Mouse (Mus musculus): ENCODE results near the gene Polr3b. TPM values are rescaled to one million over a fixed set of nuclear protein-coding genes. Genes with fewer than 3 reads are reported as not detected.

Gene Polr3b
- polyA plus RNA-seq (2014; fragmentation: Nextera tagmentation; extraction: Ambion mirVana) = 12.5 and 14.4 TPM in 2 replicates

- WGBS (ENCODE audit: insufficient replicate concordance) = 6% methylated on average over 53 of the region's 53 CpGs
These were observed at the start of gene Polr3b for GRCm38 (mm10) chr10:84621826-84622790. Gene Polr3b, plus strand, starts transcription at chr10:84622292.

GRCm38 (mm10) chr10:84573671-84574420, 48.2 kb upstream of the Polr3b start:
- H3K27me3 ChIP-seq (ENCODE audit: control insufficient read depth, insufficient read depth, low read length) = no peaks in the 10 kb centered on the region
- H3K9ac ChIP-seq (ENCODE audit: low read depth, low read length) = no peak overlapping the region
- H3K4me1 ChIP-seq (ENCODE audit: control insufficient read depth, insufficient read depth, low read length) = peaks cover 2% of the 10 kb centered on the region; the same call in 1 of the 2 replicates
- H3K4me2 ChIP-seq = no peak overlapping the region
- H3K27ac ChIP-seq (ENCODE audit: low read depth, low read length) = no peak overlapping the region
- H3K36me3 ChIP-seq (ENCODE audit: control insufficient read depth, insufficient read depth, low read length) = no peaks in the 10 kb centered on the region
- ATAC-seq (replicated peaks; ENCODE audit: insufficient number of reproducible peaks, low FRiP score, low TSS enrichment) = no peak
- H3K9me3 ChIP-seq (replicated peaks; ENCODE audit: control insufficient read depth, low read length) = no peaks in the 10 kb centered on the region
- WGBS (ENCODE audit: insufficient replicate concordance) = 63% methylated on average over 5 of the region's 5 CpGs
- no peak overlapping the region for H3K4me3 ChIP-seq (ENCODE audit: low read depth, low read length)

More at GRCm38 (mm10) chr10:84621826-84622790, at the start of gene Polr3b:
- Histone ChIP-seq H3K27ac (ENCODE audit: low read depth, low read length) (peak within 1 kb of the TSS; percentile 95), H3K27me3 (ENCODE audit: control insufficient read depth, insufficient read depth, low read length) (no peaks in the 10 kb centered on the region), H3K4me3 (ENCODE audit: low read depth, low read length) (peak within 1 kb of the TSS; percentile 71), H3K4me2 (peak within 1 kb of the TSS; percentile 82), H3K9ac (ENCODE audit: low read depth, low read length) (peak within 1 kb of the TSS; percentile 75), H3K36me3 (ENCODE audit: control insufficient read depth, insufficient read depth, low read length) (no peaks in the 10 kb centered on the region), H3K9me3 (replicated peaks; ENCODE audit: control insufficient read depth, low read length) (no peaks in the 10 kb centered on the region), H3K4me1 (ENCODE audit: control insufficient read depth, insufficient read depth, low read length) (peaks cover 3% of the 10 kb centered on the region; the same call in 1 of the 2 replicates)
- peak; percentile 95 for ATAC-seq (replicated peaks; ENCODE audit: insufficient number of reproducible peaks, low FRiP score, low TSS enrichment)

GRCm38 (mm10) chr10:84576029-84576394, 46.1 kb upstream of the Polr3b start:
- H3K4me1 ChIP-seq (ENCODE audit: control insufficient read depth, insufficient read depth, low read length) = peaks cover 4% of the 10 kb centered on the region
- H3K27me3 ChIP-seq (ENCODE audit: control insufficient read depth, insufficient read depth, low read length) = no peaks in the 10 kb centered on the region
- no peaks in the 10 kb centered on the region for H3K36me3 ChIP-seq (ENCODE audit: control insufficient read depth, insufficient read depth, low read length)
- no peak overlapping the region; the same call in 1 of the 2 replicates for H3K9ac ChIP-seq (ENCODE audit: low read depth, low read length)
- WGBS (ENCODE audit: insufficient replicate concordance) = 0% methylated on average over 14 of the region's 14 CpGs
- peak overlapping the region; percentile 93 for H3K4me3 ChIP-seq (ENCODE audit: low read depth, low read length)
- ATAC-seq (replicated peaks; ENCODE audit: insufficient number of reproducible peaks, low FRiP score, low TSS enrichment) = peak; percentile 84
- H3K4me2 ChIP-seq = peak overlapping the region; percentile 94
- H3K27ac ChIP-seq (ENCODE audit: low read depth, low read length) = peak overlapping the region; percentile 78; the same call in 1 of the 2 replicates
- H3K9me3 ChIP-seq (replicated peaks; ENCODE audit: control insufficient read depth, low read length) = no peaks in the 10 kb centered on the region

- peak within 1 kb of the TSS; percentile 78 for H3K27ac ChIP-seq (ENCODE audit: low read depth, low read length)
- peaks cover 9% of the 10 kb centered on the region for H3K4me1 ChIP-seq (ENCODE audit: control insufficient read depth, insufficient read depth, low read length)
- no peaks in the 10 kb centered on the region for H3K9me3 ChIP-seq (replicated peaks; ENCODE audit: control insufficient read depth, low read length)
- ATAC-seq (replicated peaks; ENCODE audit: insufficient number of reproducible peaks, low FRiP score, low TSS enrichment) = peak; percentile 98
- 1% methylated on average over 46 of the region's 46 CpGs for WGBS (ENCODE audit: insufficient replicate concordance)
- no peaks in the 10 kb centered on the region for H3K36me3 ChIP-seq (ENCODE audit: control insufficient read depth, insufficient read depth, low read length)
- H3K4me3 ChIP-seq (ENCODE audit: low read depth, low read length) = peak within 1 kb of the TSS; percentile 93
- no peaks in the 10 kb centered on the region for H3K27me3 ChIP-seq (ENCODE audit: control insufficient read depth, insufficient read depth, low read length)
- peak within 1 kb of the TSS; percentile 94 for H3K4me2 ChIP-seq
- H3K9ac ChIP-seq (ENCODE audit: low read depth, low read length) = peak within 1 kb of the TSS; percentile 79
These were observed 45.6 kb upstream of the Polr3b start, which contains the start of gene Tcp11l2 for GRCm38 (mm10) chr10:84576395-84577070. Gene Tcp11l2, plus strand, starts transcription at chr10:84576626.

- Histone ChIP-seq H3K4me3 (ENCODE audit: low read depth, low read length) (peak overlapping the region; percentile 93), H3K4me1 (ENCODE audit: control insufficient read depth, insufficient read depth, low read length) (peaks cover 16% of the 10 kb centered on the region), H3K9me3 (replicated peaks; ENCODE audit: control insufficient read depth, low read length) (no peaks in the 10 kb centered on the region), H3K27me3 (ENCODE audit: control insufficient read depth, insufficient read depth, low read length) (no peaks in the 10 kb centered on the region), H3K27ac (ENCODE audit: low read depth, low read length) (peak overlapping the region; percentile 78), H3K36me3 (ENCODE audit: control insufficient read depth, insufficient read depth, low read length) (no peaks in the 10 kb centered on the region), H3K4me2 (peak overlapping the region; percentile 94), H3K9ac (ENCODE audit: low read depth, low read length) (peak overlapping the region; percentile 79)
- ATAC-seq (replicated peaks; ENCODE audit: insufficient number of reproducible peaks, low FRiP score, low TSS enrichment) = peak; percentile 19; the same call in 1 of the 2 replicates
- WGBS (ENCODE audit: insufficient replicate concordance) = 3% methylated on average over 38 of the region's 38 CpGs
These were observed 44.9 kb upstream of the Polr3b start for GRCm38 (mm10) chr10:84577071-84577727.

- Histone ChIP-seq H3K4me2 (no peak overlapping the region), H3K4me1 (ENCODE audit: control insufficient read depth, insufficient read depth, low read length) (peaks cover 18% of the 10 kb centered on the region), H3K36me3 (ENCODE audit: control insufficient read depth, insufficient read depth, low read length) (no peaks in the 10 kb centered on the region), H3K4me3 (ENCODE audit: low read depth, low read length) (no peak overlapping the region), H3K27ac (ENCODE audit: low read depth, low read length) (no peak overlapping the region), H3K9me3 (replicated peaks; ENCODE audit: control insufficient read depth, low read length) (no peaks in the 10 kb centered on the region), H3K27me3 (ENCODE audit: control insufficient read depth, insufficient read depth, low read length) (no peaks in the 10 kb centered on the region), H3K9ac (ENCODE audit: low read depth, low read length) (no peak overlapping the region)
- no peak for ATAC-seq (replicated peaks; ENCODE audit: insufficient number of reproducible peaks, low FRiP score, low TSS enrichment)
- 63% methylated on average over 10 of the region's 10 CpGs for WGBS (ENCODE audit: insufficient replicate concordance)
These were observed 43.4 kb upstream of the Polr3b start for GRCm38 (mm10) chr10:84578738-84579137.

GRCm38 (mm10) chr10:84579527-84579926, 42.6 kb upstream of the Polr3b start:
- Histone ChIP-seq H3K4me3 (ENCODE audit: low read depth, low read length) (no peak overlapping the region), H3K9me3 (replicated peaks; ENCODE audit: control insufficient read depth, low read length) (no peaks in the 10 kb centered on the region), H3K4me1 (ENCODE audit: control insufficient read depth, insufficient read depth, low read length) (peaks cover 18% of the 10 kb centered on the region), H3K36me3 (ENCODE audit: control insufficient read depth, insufficient read depth, low read length) (no peaks in the 10 kb centered on the region), H3K9ac (ENCODE audit: low read depth, low read length) (no peak overlapping the region), H3K27me3 (ENCODE audit: control insufficient read depth, insufficient read depth, low read length) (no peaks in the 10 kb centered on the region), H3K27ac (ENCODE audit: low read depth, low read length) (no peak overlapping the region), H3K4me2 (no peak overlapping the region)
- ATAC-seq (replicated peaks; ENCODE audit: insufficient number of reproducible peaks, low FRiP score, low TSS enrichment) = no peak
- WGBS (ENCODE audit: insufficient replicate concordance) = 71% methylated on average over 2 of the region's 2 CpGs

Data from heart, embryonic 11.5 days (tissue).